Mouse (Mus musculus) intestine, embryonic 14.5 days (tissue): ENCODE results near the gene Smtn. TPM values are rescaled to one million over a fixed set of nuclear protein-coding genes. Genes with fewer than 3 reads are reported as not detected.

Source experiments
- ATAC-seq: fragments of 200-750 bp; cut with Nextera tagmentation; replicated peaks from 2 replicates; pipeline ENCODE4 v1.8.0; 2017; ENCODE audit warnings: low read depth, moderate number of reproducible peaks, moderate TSS enrichment, moderate library complexity; ENCODE audit not compliant: low FRiP score, low TSS enrichment
- DNase-seq: peaks from one replicate; pipeline ENCODE4 v3.0.0-alpha.2; 2018; ENCODE audit warnings: low spot score
- H3K27ac ChIP-seq: fragments of 300-500 bp; sonication (generic); 2 replicates; pipeline ENCODE4 v1.5.1; 2014; ENCODE audit warnings: low read depth, mild to moderate bottlenecking, control low read depth
- H3K27me3 ChIP-seq: fragments of 300-500 bp; sonication (generic); replicated peaks from 2 replicates; pipeline ENCODE4 v1.6.1; 2014; ENCODE audit warnings: low read length, control low read depth; ENCODE audit not compliant: control insufficient read depth, insufficient read depth
- H3K36me3 ChIP-seq: fragments of 300-500 bp; sonication (generic); 2 replicates; pipeline ENCODE4 v1.6.1; 2014; ENCODE audit warnings: low read length, control low read depth; ENCODE audit not compliant: control insufficient read depth, insufficient read depth
- H3K4me1 ChIP-seq: fragments of 300-500 bp; sonication (generic); replicated peaks from 2 replicates; pipeline ENCODE4 v1.6.1; 2014; ENCODE audit warnings: low read length, control low read depth, mixed read lengths; ENCODE audit not compliant: control insufficient read depth, insufficient read depth
- H3K4me2 ChIP-seq: fragments of 300-500 bp; sonication (generic); 2 replicates; pipeline ENCODE4 v1.6.1; 2014; ENCODE audit warnings: low read length
- H3K4me3 ChIP-seq: fragments of 300-500 bp; sonication (generic); 2 replicates; pipeline ENCODE4 v1.5.1; 2014; ENCODE audit warnings: low read depth, low read length, control low read depth, mixed read lengths
- H3K9ac ChIP-seq: fragments of 300-500 bp; sonication (generic); 2 replicates; pipeline ENCODE4 v1.6.1; 2014; ENCODE audit warnings: mild to moderate bottlenecking, low read length
- H3K9me3 ChIP-seq: fragments of 300-500 bp; sonication (generic); 2 replicates; pipeline ENCODE4 v1.6.1; 2016; ENCODE audit warnings: low read length, control low read depth; ENCODE audit not compliant: control insufficient read depth
- WGBS: fragments of 180-500 bp; shearing (Covaris S2); extraction: QIAGEN DNeasy Blood & Tissue Kit; methylation state at CpG from one replicate; pipeline ENCODE4 v1.1.7; 2014; 5-methylcytosine and 5-hydroxymethylcytosine counted together
- polyA plus RNA-seq: library from polyadenylated mRNA; unstranded; fragments of >200 nt; fragmentation: Nextera tagmentation; extraction: Ambion mirVana; gene quantifications from 2 replicates; pipeline ENCODE4 v1.2.1, GENCODE M21; 2014

Gene Smtn
- polyA plus RNA-seq, 1 experiment from 2014 or later: 87.0 TPM

- DNase-seq (no peak), ATAC-seq (no peak)
- Histone ChIP-seq H3K4me2 (no peak overlapping the region), H3K4me1 (no peaks in the 10 kb centered on the region), H3K4me3 (no peak overlapping the region), H3K27ac (no peak overlapping the region), H3K9ac (no peak overlapping the region), H3K27me3 (no peaks in the 10 kb centered on the region), H3K9me3 (no peaks in the 10 kb centered on the region), H3K36me3 (no peaks in the 10 kb centered on the region)
- 79% methylated on average over 18 of the region's 18 CpGs for WGBS
These were observed 37.8 kb downstream of the Smtn start for GRCm38 (mm10) chr11:3502459-3503072.

GRCm38 (mm10) chr11:3502057-3502456 lies 38.4 kb downstream of the Smtn start:
- no peaks in the 10 kb centered on the region for H3K9me3 ChIP-seq
- DNase-seq (no peak), ATAC-seq (no peak)
- no peak overlapping the region for H3K4me2 ChIP-seq
- H3K4me3 ChIP-seq: no peak overlapping the region
- no peaks in the 10 kb centered on the region for H3K27me3 ChIP-seq
- no peak overlapping the region for H3K27ac ChIP-seq
- H3K36me3 ChIP-seq: no peaks in the 10 kb centered on the region
- WGBS: 78% methylated on average over 17 of the region's 17 CpGs
- no peaks in the 10 kb centered on the region for H3K4me1 ChIP-seq
- no peak overlapping the region for H3K9ac ChIP-seq

- no peak overlapping the region for H3K9ac ChIP-seq
- WGBS: 93% methylated on average over 1 of the region's 1 CpGs
- no peaks in the 10 kb centered on the region for H3K36me3 ChIP-seq
- no peaks in the 10 kb centered on the region for H3K4me1 ChIP-seq
- H3K4me2 ChIP-seq: no peak overlapping the region
- H3K27me3 ChIP-seq: no peaks in the 10 kb centered on the region
- DNase-seq (no peak), ATAC-seq (no peak)
- no peak overlapping the region for H3K4me3 ChIP-seq
- no peak overlapping the region for H3K27ac ChIP-seq
- H3K9me3 ChIP-seq: no peaks in the 10 kb centered on the region
These were observed 43.1 kb downstream of the Smtn start for GRCm38 (mm10) chr11:3497296-3497695.

GRCm38 (mm10) chr11:3496756-3497155 lies 43.7 kb downstream of the Smtn start:
- Histone ChIP-seq H3K4me3 (no peak overlapping the region), H3K27ac (no peak overlapping the region), H3K9me3 (no peaks in the 10 kb centered on the region), H3K4me2 (no peak overlapping the region), H3K9ac (no peak overlapping the region), H3K27me3 (no peaks in the 10 kb centered on the region), H3K36me3 (no peaks in the 10 kb centered on the region), H3K4me1 (no peaks in the 10 kb centered on the region)
- 57% methylated on average over 5 of the region's 5 CpGs for WGBS
- DNase-seq: no peak
- no peak for ATAC-seq

GRCm38 (mm10) chr11:3495496-3495895 lies 44.9 kb downstream of the Smtn start:
- WGBS: 90% methylated on average over 14 of the region's 14 CpGs
- Histone ChIP-seq H3K36me3 (no peaks in the 10 kb centered on the region), H3K4me3 (no peak overlapping the region), H3K27ac (no peak overlapping the region), H3K4me2 (no peak overlapping the region), H3K4me1 (no peaks in the 10 kb centered on the region), H3K27me3 (no peaks in the 10 kb centered on the region), H3K9me3 (no peaks in the 10 kb centered on the region), H3K9ac (no peak overlapping the region)
- DNase-seq (no peak), ATAC-seq (no peak)

- Histone ChIP-seq H3K9me3 (no peaks in the 10 kb centered on the region), H3K9ac (no peak overlapping the region), H3K4me1 (no peaks in the 10 kb centered on the region), H3K27me3 (no peaks in the 10 kb centered on the region), H3K27ac (no peak overlapping the region), H3K4me3 (no peak overlapping the region), H3K4me2 (no peak overlapping the region), H3K36me3 (no peaks in the 10 kb centered on the region)
- ATAC-seq: no peak
- 83% methylated on average over 17 of the region's 17 CpGs for WGBS
- DNase-seq: no peak
These were observed 45.6 kb downstream of the Smtn start for GRCm38 (mm10) chr11:3494857-3495256.

- Histone ChIP-seq H3K36me3 (no peaks in the 10 kb centered on the region), H3K4me2 (no peak overlapping the region), H3K4me3 (no peak overlapping the region), H3K27me3 (no peaks in the 10 kb centered on the region), H3K27ac (no peak overlapping the region), H3K4me1 (no peaks in the 10 kb centered on the region), H3K9me3 (no peaks in the 10 kb centered on the region), H3K9ac (no peak overlapping the region)
- 71% methylated on average over 4 of the region's 4 CpGs for WGBS
- no peak for ATAC-seq
- no peak for DNase-seq
These were observed 47.7 kb downstream of the Smtn start for GRCm38 (mm10) chr11:3492748-3493147.

- no peak overlapping the region for H3K4me3 ChIP-seq
- H3K27me3 ChIP-seq: no peaks in the 10 kb centered on the region
- ATAC-seq (no peak), DNase-seq (no peak)
- H3K27ac ChIP-seq: no peak overlapping the region
- no peaks in the 10 kb centered on the region for H3K36me3 ChIP-seq
- no peak overlapping the region for H3K4me2 ChIP-seq
- WGBS: 68% methylated on average over 5 of the region's 5 CpGs
- H3K9me3 ChIP-seq: no peaks in the 10 kb centered on the region
- 0 out of 2 replicates have a peak, but pooled peaks cover 3% of the 10 kb centered on the region for H3K4me1 ChIP-seq
- H3K9ac ChIP-seq: no peak overlapping the region
These were observed 51.4 kb downstream of the Smtn start for GRCm38 (mm10) chr11:3489036-3489435.

GRCm38 (mm10) chr11:3487952-3488570 lies 52.4 kb downstream of the Smtn start, which contains the start of gene Pla2g3:
TSS of gene Pla2g3 (plus strand) at chr11:3488284.
- ATAC-seq: no peak
- no peak within 1 kb of the TSS for H3K27ac ChIP-seq
- H3K4me2 ChIP-seq: no peak within 1 kb of the TSS

More at GRCm38 (mm10) chr11:3487952-3488570, 52.4 kb downstream of the Smtn start, which contains the start of gene Pla2g3:
- Histone ChIP-seq H3K9me3 (no peaks in the 10 kb centered on the region), H3K27me3 (no peaks in the 10 kb centered on the region), H3K4me1 (0 out of 2 replicates have a peak, but pooled peaks cover 3% of the 10 kb centered on the region), H3K4me3 (no peak within 1 kb of the TSS), H3K9ac (no peak within 1 kb of the TSS), H3K36me3 (no peaks in the 10 kb centered on the region)
- no peak for DNase-seq
- 20% methylated on average over 11 of the region's 11 CpGs for WGBS
